Mouse (Mus musculus): ENCODE data around the gene Gm1043. TPM values are rescaled to one million over a fixed set of nuclear protein-coding genes. Genes with fewer than 3 reads are reported as not detected.

Gm1043 gene
- polyA plus RNA-seq, 1 experiment from 2014 or later = not detected

- no peaks in the 10 kb centered on the region for H3K4me1 ChIP-seq (ENCODE audit: control insufficient read depth, insufficient read depth, low read length)
- no peak overlapping the region for H3K27ac ChIP-seq (replicated peaks; ENCODE audit: low read depth, low read length)
- H3K27me3 ChIP-seq (ENCODE audit: control insufficient read depth, insufficient read depth, low read length) = no peaks in the 10 kb centered on the region
- no peaks in the 10 kb centered on the region for H3K36me3 ChIP-seq (replicated peaks; ENCODE audit: control insufficient read depth, insufficient read depth, low read depth, low read length)
- ATAC-seq (replicated peaks; ENCODE audit: insufficient number of reproducible peaks, low FRiP score, low TSS enrichment, low read depth) (no peak), DNase-seq (ENCODE audit: low spot score) (no peak)
- no peaks in the 10 kb centered on the region for H3K9me3 ChIP-seq (replicated peaks; ENCODE audit: control insufficient read depth, low read length)
- H3K4me3 ChIP-seq (ENCODE audit: low read depth, low read length) = no peak overlapping the region
- H3K9ac ChIP-seq (replicated peaks; ENCODE audit: low read length) = no peak overlapping the region
- WGBS = 85% methylated on average over 6 of the region's 6 CpGs
- no peak overlapping the region for H3K4me2 ChIP-seq (ENCODE audit: low read depth, low read length)
These were observed 129.4 kb downstream of the Gm1043 start for GRCm38 (mm10) chr5:37214614-37215013.

- Histone ChIP-seq H3K4me1 (ENCODE audit: control insufficient read depth, insufficient read depth, low read length) (no peaks in the 10 kb centered on the region), H3K36me3 (replicated peaks; ENCODE audit: control insufficient read depth, insufficient read depth, low read depth, low read length) (no peaks in the 10 kb centered on the region), H3K4me2 (ENCODE audit: low read depth, low read length) (no peak overlapping the region), H3K4me3 (ENCODE audit: low read depth, low read length) (no peak overlapping the region), H3K9ac (replicated peaks; ENCODE audit: low read length) (no peak overlapping the region), H3K9me3 (replicated peaks; ENCODE audit: control insufficient read depth, low read length) (no peaks in the 10 kb centered on the region), H3K27ac (replicated peaks; ENCODE audit: low read depth, low read length) (no peak overlapping the region), H3K27me3 (ENCODE audit: control insufficient read depth, insufficient read depth, low read length) (no peaks in the 10 kb centered on the region)
- 90% methylated on average over 7 of the region's 7 CpGs for WGBS
- DNase-seq (ENCODE audit: low spot score) = no peak
- no peak for ATAC-seq (replicated peaks; ENCODE audit: insufficient number of reproducible peaks, low FRiP score, low TSS enrichment, low read depth)
These were observed 130.1 kb downstream of the Gm1043 start for GRCm38 (mm10) chr5:37215276-37215675.

GRCm38 (mm10) chr5:37219615-37220014 lies 134.4 kb downstream of the Gm1043 start:
- DNase-seq (ENCODE audit: low spot score) = no peak
- Histone ChIP-seq H3K27ac (replicated peaks; ENCODE audit: low read depth, low read length) (no peak overlapping the region), H3K9ac (replicated peaks; ENCODE audit: low read length) (no peak overlapping the region), H3K4me3 (ENCODE audit: low read depth, low read length) (no peak overlapping the region), H3K4me1 (ENCODE audit: control insufficient read depth, insufficient read depth, low read length) (no peaks in the 10 kb centered on the region; the same call in 1 of the 2 replicates), H3K9me3 (replicated peaks; ENCODE audit: control insufficient read depth, low read length) (no peaks in the 10 kb centered on the region), H3K4me2 (ENCODE audit: low read depth, low read length) (no peak overlapping the region), H3K27me3 (ENCODE audit: control insufficient read depth, insufficient read depth, low read length) (no peaks in the 10 kb centered on the region), H3K36me3 (replicated peaks; ENCODE audit: control insufficient read depth, insufficient read depth, low read depth, low read length) (no peaks in the 10 kb centered on the region)
- WGBS = 50% methylated on average over 5 of the region's 5 CpGs
- no peak for ATAC-seq (replicated peaks; ENCODE audit: insufficient number of reproducible peaks, low FRiP score, low TSS enrichment, low read depth)

- 88% methylated on average over 5 of the region's 5 CpGs for WGBS
These were observed 135.4 kb downstream of the Gm1043 start for GRCm38 (mm10) chr5:37220575-37220974.

GRCm38 (mm10) chr5:37221563-37221962 lies 136.4 kb downstream of the Gm1043 start:
- no peak overlapping the region for H3K27ac ChIP-seq (replicated peaks; ENCODE audit: low read depth, low read length)
- H3K36me3 ChIP-seq (replicated peaks; ENCODE audit: control insufficient read depth, insufficient read depth, low read depth, low read length) = no peaks in the 10 kb centered on the region
- H3K9me3 ChIP-seq (replicated peaks; ENCODE audit: control insufficient read depth, low read length) = no peaks in the 10 kb centered on the region
- 58% methylated on average over 6 of the region's 6 CpGs for WGBS
- H3K9ac ChIP-seq (replicated peaks; ENCODE audit: low read length) = no peak overlapping the region
- no peaks in the 10 kb centered on the region; the same call in 1 of the 2 replicates for H3K4me1 ChIP-seq (ENCODE audit: control insufficient read depth, insufficient read depth, low read length)
- no peaks in the 10 kb centered on the region for H3K27me3 ChIP-seq (ENCODE audit: control insufficient read depth, insufficient read depth, low read length)
- DNase-seq (ENCODE audit: low spot score) (no peak), ATAC-seq (replicated peaks; ENCODE audit: insufficient number of reproducible peaks, low FRiP score, low TSS enrichment, low read depth) (no peak)
- H3K4me3 ChIP-seq (ENCODE audit: low read depth, low read length) = no peak overlapping the region
- no peak overlapping the region for H3K4me2 ChIP-seq (ENCODE audit: low read depth, low read length)

More at GRCm38 (mm10) chr5:37220575-37220974, 135.4 kb downstream of the Gm1043 start:
- Histone ChIP-seq H3K4me2 (ENCODE audit: low read depth, low read length) (no peak overlapping the region), H3K27me3 (ENCODE audit: control insufficient read depth, insufficient read depth, low read length) (no peaks in the 10 kb centered on the region), H3K27ac (replicated peaks; ENCODE audit: low read depth, low read length) (no peak overlapping the region), H3K4me1 (ENCODE audit: control insufficient read depth, insufficient read depth, low read length) (no peaks in the 10 kb centered on the region; the same call in 1 of the 2 replicates), H3K9me3 (replicated peaks; ENCODE audit: control insufficient read depth, low read length) (no peaks in the 10 kb centered on the region), H3K9ac (replicated peaks; ENCODE audit: low read length) (no peak overlapping the region), H3K36me3 (replicated peaks; ENCODE audit: control insufficient read depth, insufficient read depth, low read depth, low read length) (no peaks in the 10 kb centered on the region), H3K4me3 (ENCODE audit: low read depth, low read length) (no peak overlapping the region)
- DNase-seq (ENCODE audit: low spot score) (no peak), ATAC-seq (replicated peaks; ENCODE audit: insufficient number of reproducible peaks, low FRiP score, low TSS enrichment, low read depth) (no peak)

- H3K4me1 ChIP-seq (ENCODE audit: control insufficient read depth, insufficient read depth, low read length) = no peaks in the 10 kb centered on the region; the same call in 1 of the 2 replicates
- H3K27ac ChIP-seq (replicated peaks; ENCODE audit: low read depth, low read length) = no peak overlapping the region
- no peak overlapping the region for H3K9ac ChIP-seq (replicated peaks; ENCODE audit: low read length)
- H3K4me3 ChIP-seq (ENCODE audit: low read depth, low read length) = no peak overlapping the region
- no peak overlapping the region for H3K4me2 ChIP-seq (ENCODE audit: low read depth, low read length)
- no peaks in the 10 kb centered on the region for H3K36me3 ChIP-seq (replicated peaks; ENCODE audit: control insufficient read depth, insufficient read depth, low read depth, low read length)
- no peaks in the 10 kb centered on the region for H3K27me3 ChIP-seq (ENCODE audit: control insufficient read depth, insufficient read depth, low read length)
- WGBS = 54% methylated on average over 8 of the region's 8 CpGs
- no peaks in the 10 kb centered on the region for H3K9me3 ChIP-seq (replicated peaks; ENCODE audit: control insufficient read depth, low read length)
- DNase-seq (ENCODE audit: low spot score) = no peak
- no peak for ATAC-seq (replicated peaks; ENCODE audit: insufficient number of reproducible peaks, low FRiP score, low TSS enrichment, low read depth)
These were observed 137.1 kb downstream of the Gm1043 start for GRCm38 (mm10) chr5:37222316-37222715.

GRCm38 (mm10) chr5:37225708-37226107 lies 140.5 kb downstream of the Gm1043 start:
- no peaks in the 10 kb centered on the region for H3K9me3 ChIP-seq (replicated peaks; ENCODE audit: control insufficient read depth, low read length)
- no peak overlapping the region for H3K27ac ChIP-seq (replicated peaks; ENCODE audit: low read depth, low read length)
- H3K27me3 ChIP-seq (ENCODE audit: control insufficient read depth, insufficient read depth, low read length) = no peaks in the 10 kb centered on the region
- DNase-seq (ENCODE audit: low spot score) = no peak
- WGBS = 67% methylated on average over 1 of the region's 1 CpGs
- ATAC-seq (replicated peaks; ENCODE audit: insufficient number of reproducible peaks, low FRiP score, low TSS enrichment, low read depth) = no peak
- H3K9ac ChIP-seq (replicated peaks; ENCODE audit: low read length) = no peak overlapping the region
- H3K4me3 ChIP-seq (ENCODE audit: low read depth, low read length) = no peak overlapping the region
- no peak overlapping the region for H3K4me2 ChIP-seq (ENCODE audit: low read depth, low read length)
- no peaks in the 10 kb centered on the region for H3K36me3 ChIP-seq (replicated peaks; ENCODE audit: control insufficient read depth, insufficient read depth, low read depth, low read length)
- no peaks in the 10 kb centered on the region; the same call in 1 of the 2 replicates for H3K4me1 ChIP-seq (ENCODE audit: control insufficient read depth, insufficient read depth, low read length)

GRCm38 (mm10) chr5:37227956-37228680 lies 142.9 kb downstream of the Gm1043 start:
- Histone ChIP-seq H3K9ac (replicated peaks; ENCODE audit: low read length) (no peak overlapping the region), H3K9me3 (replicated peaks; ENCODE audit: control insufficient read depth, low read length) (no peaks in the 10 kb centered on the region), H3K4me2 (ENCODE audit: low read depth, low read length) (no peak overlapping the region), H3K27ac (replicated peaks; ENCODE audit: low read depth, low read length) (no peak overlapping the region), H3K36me3 (replicated peaks; ENCODE audit: control insufficient read depth, insufficient read depth, low read depth, low read length) (no peaks in the 10 kb centered on the region), H3K27me3 (ENCODE audit: control insufficient read depth, insufficient read depth, low read length) (no peaks in the 10 kb centered on the region), H3K4me1 (ENCODE audit: control insufficient read depth, insufficient read depth, low read length) (no peaks in the 10 kb centered on the region), H3K4me3 (ENCODE audit: low read depth, low read length) (no peak overlapping the region)
- 60% methylated on average over 6 of the region's 6 CpGs for WGBS
- DNase-seq (ENCODE audit: low spot score) (no peak), ATAC-seq (replicated peaks; ENCODE audit: insufficient number of reproducible peaks, low FRiP score, low TSS enrichment, low read depth) (no peak)

Measured in embryonic facial prominence, embryonic 11.5 days (tissue).